Mouse (Mus musculus): ENCODE results near the gene Hspa1a. TPM values are rescaled to one million over a fixed set of nuclear protein-coding genes. Genes with fewer than 3 reads are reported as not detected.

The Hspa1a gene
- total and polyA plus RNA-seq, 2 experiments from 2014 or later = 8.5 to 13.8 TPM

DNA sequence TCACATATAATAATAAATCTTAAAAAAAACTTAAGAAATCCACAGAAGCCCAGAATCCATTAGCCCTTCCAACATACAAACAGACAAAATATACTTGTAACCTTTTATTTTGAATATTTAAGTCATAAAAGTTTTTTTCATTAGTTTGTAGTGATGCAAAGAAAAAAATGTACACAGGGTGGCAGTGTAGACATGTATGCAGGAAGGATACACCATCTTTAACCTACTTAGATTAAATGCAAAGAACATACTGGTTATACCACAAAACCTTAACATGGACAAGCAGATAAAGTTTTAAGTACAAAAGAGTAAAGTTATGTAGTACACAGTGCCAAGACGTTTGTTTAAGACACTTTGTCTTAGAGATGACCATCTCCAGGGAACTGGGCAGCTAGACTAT is 15.6 kb downstream of the Hspa1a start:
- WGBS = 58% methylated on average over 1 of the region's 1 CpGs
- Histone ChIP-seq H3K27ac (ENCODE audit: low read depth, low read length) (no peak overlapping the region), H3K4me2 (ENCODE audit: low read depth) (no peak overlapping the region), H3K4me3 (ENCODE audit: low read depth, low read length) (no peak overlapping the region), H3K36me3 (ENCODE audit: insufficient read depth) (no peaks in the 10 kb centered on the region), H3K9ac (no peak overlapping the region), H3K9me3 (ENCODE audit: low read length) (no peaks in the 10 kb centered on the region), H3K27me3 (ENCODE audit: insufficient read depth, low read length) (peaks cover 3% of the 10 kb centered on the region; the same call in 1 of the 2 replicates), H3K4me1 (ENCODE audit: insufficient read depth) (no peaks in the 10 kb centered on the region)
- ATAC-seq (no peak), DNase-seq (peak; percentile 30)
- TF ChIP-seq CTCF (IDR thresholded peaks at IDR 0.05; ENCODE audit: low read depth) = peak; percentile 59

DNA sequence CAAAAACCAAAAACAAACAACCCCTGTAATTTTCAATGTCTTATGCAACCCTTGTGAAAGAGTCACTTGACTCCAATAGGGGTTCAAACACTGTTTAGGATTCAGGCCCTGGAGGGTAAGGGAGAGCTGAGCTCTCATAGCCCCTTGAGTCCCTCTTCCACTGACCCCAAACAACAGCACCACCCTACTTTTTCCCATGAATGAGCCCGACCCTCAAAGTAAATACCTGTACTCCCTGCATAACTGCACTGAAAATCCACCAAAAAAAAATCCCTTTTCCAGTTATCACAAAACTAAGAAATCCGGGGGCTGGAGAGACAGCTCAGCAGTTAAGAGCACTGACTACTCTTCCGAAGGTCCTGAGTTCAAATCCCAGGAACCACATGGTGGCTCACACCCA is 16.1 kb downstream of the Hspa1a start:
- H3K27ac ChIP-seq (ENCODE audit: low read depth, low read length) = no peak overlapping the region
- no peak for TF ChIP-seq CTCF (IDR thresholded peaks at IDR 0.05; ENCODE audit: low read depth)
- 83% methylated on average over 3 of the region's 3 CpGs for WGBS
- H3K27me3 ChIP-seq (ENCODE audit: insufficient read depth, low read length) = peaks cover 3% of the 10 kb centered on the region; the same call in 1 of the 2 replicates
- ATAC-seq (no peak), DNase-seq (no peak)
- no peak overlapping the region for H3K4me3 ChIP-seq (ENCODE audit: low read depth, low read length)
- no peak overlapping the region for H3K9ac ChIP-seq
- no peaks in the 10 kb centered on the region for H3K9me3 ChIP-seq (ENCODE audit: low read length)
- peaks cover 1% of the 10 kb centered on the region; the same call in 1 of the 2 replicates for H3K4me1 ChIP-seq (ENCODE audit: insufficient read depth)
- H3K36me3 ChIP-seq (ENCODE audit: insufficient read depth) = no peaks in the 10 kb centered on the region
- H3K4me2 ChIP-seq (ENCODE audit: low read depth) = no peak overlapping the region

DNA sequence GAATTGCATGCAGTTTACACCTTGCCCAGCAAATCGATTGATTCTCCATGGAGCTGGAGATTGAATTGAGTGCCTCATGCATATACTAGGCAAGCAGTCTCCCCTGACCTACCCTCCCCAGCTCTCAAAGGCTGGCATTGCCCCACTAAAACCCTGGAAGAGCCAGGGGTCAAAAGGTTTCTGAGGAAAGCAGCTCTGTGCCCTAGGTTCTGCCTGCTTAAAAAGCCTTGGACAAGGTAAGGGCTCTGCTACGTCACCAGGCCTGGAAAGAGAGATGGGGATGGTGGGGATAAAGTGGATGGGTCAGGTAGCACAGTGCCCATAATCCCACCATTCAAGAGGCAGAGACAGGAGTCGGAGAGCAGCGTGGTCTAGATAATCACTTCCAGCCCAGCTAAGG is 17.1 kb downstream of the Hspa1a start:
- WGBS = 82% methylated on average over 4 of the region's 4 CpGs
- TF ChIP-seq CTCF (IDR thresholded peaks at IDR 0.05; ENCODE audit: low read depth) = no peak
- DNase-seq (no peak), ATAC-seq (no peak)
- H3K9me3 ChIP-seq (ENCODE audit: low read length) = no peaks in the 10 kb centered on the region
- peaks cover 8% of the 10 kb centered on the region for H3K4me1 ChIP-seq (ENCODE audit: insufficient read depth)
- no peak overlapping the region for H3K9ac ChIP-seq
- H3K27me3 ChIP-seq (ENCODE audit: insufficient read depth, low read length) = no peaks in the 10 kb centered on the region; the same call in 1 of the 2 replicates
- H3K4me2 ChIP-seq (ENCODE audit: low read depth) = no peak overlapping the region
- H3K27ac ChIP-seq (ENCODE audit: low read depth, low read length) = no peak overlapping the region
- H3K4me3 ChIP-seq (ENCODE audit: low read depth, low read length) = no peak overlapping the region
- H3K36me3 ChIP-seq (ENCODE audit: insufficient read depth) = peaks cover 6% of the 10 kb centered on the region

DNA sequence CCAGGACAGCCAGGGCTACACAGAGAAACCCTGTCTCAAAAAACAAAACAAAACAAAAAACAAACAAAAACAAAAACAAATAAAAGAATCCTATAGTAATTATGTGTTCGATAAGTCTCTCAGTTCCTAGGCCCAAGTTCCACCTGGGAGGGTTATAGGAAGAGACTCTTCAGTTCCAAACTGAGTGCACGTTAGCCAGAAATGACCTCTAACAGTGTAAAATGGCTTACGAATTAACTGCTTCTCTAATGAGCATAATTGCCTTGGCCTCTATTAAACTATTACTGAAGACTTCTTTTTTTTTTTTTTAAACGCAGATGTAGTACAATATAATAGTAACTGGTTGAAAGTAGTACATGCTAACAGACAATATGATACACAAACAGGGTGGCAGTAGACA is 18.1 kb downstream of the Hspa1a start:
- Histone ChIP-seq H3K27me3 (ENCODE audit: insufficient read depth, low read length) (no peaks in the 10 kb centered on the region), H3K4me1 (ENCODE audit: insufficient read depth) (peaks cover 8% of the 10 kb centered on the region), H3K9ac (no peak overlapping the region), H3K27ac (ENCODE audit: low read depth, low read length) (no peak overlapping the region), H3K4me2 (ENCODE audit: low read depth) (no peak overlapping the region), H3K9me3 (ENCODE audit: low read length) (no peaks in the 10 kb centered on the region), H3K4me3 (ENCODE audit: low read depth, low read length) (no peak overlapping the region), H3K36me3 (ENCODE audit: insufficient read depth) (peaks cover 10% of the 10 kb centered on the region)
- no peak for TF ChIP-seq CTCF (IDR thresholded peaks at IDR 0.05; ENCODE audit: low read depth)
- 81% methylated on average over 4 of the region's 4 CpGs for WGBS
- ATAC-seq (no peak), DNase-seq (no peak)

DNA sequence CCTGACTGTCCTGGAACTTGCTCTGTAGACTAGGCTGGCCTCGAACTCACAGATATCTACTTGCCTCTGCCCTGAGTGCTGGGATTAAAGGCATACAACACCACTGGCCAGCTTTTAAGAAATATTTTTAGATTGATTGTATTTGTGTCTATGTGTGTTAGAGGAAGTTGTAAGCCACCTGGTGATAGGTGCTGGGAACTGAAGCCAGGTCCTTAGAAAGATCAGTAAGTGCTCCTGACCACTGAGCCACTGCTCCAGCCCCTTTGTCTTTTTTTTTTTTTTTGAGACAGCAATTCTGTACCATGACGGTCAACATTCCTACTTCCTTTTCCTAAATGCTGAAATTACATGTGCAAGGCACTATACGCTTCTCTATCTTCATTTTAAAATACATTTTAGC is 18.7 kb downstream of the Hspa1a start:
- peaks cover 8% of the 10 kb centered on the region for H3K4me1 ChIP-seq (ENCODE audit: insufficient read depth)
- no peak overlapping the region for H3K4me2 ChIP-seq (ENCODE audit: low read depth)
- no peak for ATAC-seq
- WGBS = 89% methylated on average over 3 of the region's 3 CpGs
- H3K9ac ChIP-seq = no peak overlapping the region
- H3K27ac ChIP-seq (ENCODE audit: low read depth, low read length) = no peak overlapping the region
- no peak overlapping the region for H3K4me3 ChIP-seq (ENCODE audit: low read depth, low read length)
- peaks cover 10% of the 10 kb centered on the region for H3K36me3 ChIP-seq (ENCODE audit: insufficient read depth)
- H3K27me3 ChIP-seq (ENCODE audit: insufficient read depth, low read length) = no peaks in the 10 kb centered on the region
- H3K9me3 ChIP-seq (ENCODE audit: low read length) = no peaks in the 10 kb centered on the region
- no peak for TF ChIP-seq CTCF (IDR thresholded peaks at IDR 0.05; ENCODE audit: low read depth)
- no peak for DNase-seq

DNA sequence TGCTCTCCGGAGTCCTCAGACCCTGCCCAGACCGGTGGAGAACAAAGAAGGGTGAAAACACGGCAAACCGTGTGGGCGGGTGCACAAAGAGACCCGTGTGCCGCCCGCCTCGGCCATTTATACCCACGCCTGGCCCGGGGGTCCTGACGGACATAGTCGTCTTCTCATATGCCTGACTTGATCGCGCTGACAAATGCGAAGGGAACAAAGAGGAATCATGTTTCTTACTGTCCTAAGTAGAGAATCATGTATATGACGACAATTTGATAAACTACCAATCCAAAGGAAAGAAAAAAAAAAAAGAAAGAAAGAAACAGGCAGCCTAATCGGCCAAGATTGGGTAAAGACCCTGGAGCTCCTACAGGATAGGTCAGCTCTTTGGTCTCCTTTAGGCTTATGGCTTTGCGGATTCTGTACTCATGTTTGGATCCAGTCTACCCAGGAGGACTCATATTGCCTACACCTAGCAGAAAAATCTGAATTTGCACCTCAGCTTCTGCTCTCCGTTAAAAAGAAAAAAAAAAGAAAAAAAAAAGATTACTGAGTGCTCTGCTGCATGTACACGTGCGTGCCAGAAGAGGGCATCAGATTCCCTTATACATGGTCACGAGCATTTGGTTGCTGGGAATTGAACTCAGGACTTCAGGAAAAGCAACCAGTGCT is 19.4 kb downstream of the Hspa1a start:
- peak; percentile 67 for TF ChIP-seq CTCF (IDR thresholded peaks at IDR 0.05; ENCODE audit: low read depth)
- Histone ChIP-seq H3K4me1 (ENCODE audit: insufficient read depth) (peaks cover 8% of the 10 kb centered on the region), H3K27me3 (ENCODE audit: insufficient read depth, low read length) (no peaks in the 10 kb centered on the region), H3K36me3 (ENCODE audit: insufficient read depth) (peaks cover 10% of the 10 kb centered on the region), H3K9me3 (ENCODE audit: low read length) (no peaks in the 10 kb centered on the region), H3K9ac (peak overlapping the region; percentile 99), H3K4me3 (ENCODE audit: low read depth, low read length) (peak overlapping the region; percentile 83), H3K4me2 (ENCODE audit: low read depth) (peak overlapping the region; percentile 81), H3K27ac (ENCODE audit: low read depth, low read length) (peak overlapping the region; percentile 92)
- WGBS = under 1% methylated on average over 23 of the region's 23 CpGs
- ATAC-seq = peak; percentile 87
- DNase-seq = peak; percentile 90

DNA sequence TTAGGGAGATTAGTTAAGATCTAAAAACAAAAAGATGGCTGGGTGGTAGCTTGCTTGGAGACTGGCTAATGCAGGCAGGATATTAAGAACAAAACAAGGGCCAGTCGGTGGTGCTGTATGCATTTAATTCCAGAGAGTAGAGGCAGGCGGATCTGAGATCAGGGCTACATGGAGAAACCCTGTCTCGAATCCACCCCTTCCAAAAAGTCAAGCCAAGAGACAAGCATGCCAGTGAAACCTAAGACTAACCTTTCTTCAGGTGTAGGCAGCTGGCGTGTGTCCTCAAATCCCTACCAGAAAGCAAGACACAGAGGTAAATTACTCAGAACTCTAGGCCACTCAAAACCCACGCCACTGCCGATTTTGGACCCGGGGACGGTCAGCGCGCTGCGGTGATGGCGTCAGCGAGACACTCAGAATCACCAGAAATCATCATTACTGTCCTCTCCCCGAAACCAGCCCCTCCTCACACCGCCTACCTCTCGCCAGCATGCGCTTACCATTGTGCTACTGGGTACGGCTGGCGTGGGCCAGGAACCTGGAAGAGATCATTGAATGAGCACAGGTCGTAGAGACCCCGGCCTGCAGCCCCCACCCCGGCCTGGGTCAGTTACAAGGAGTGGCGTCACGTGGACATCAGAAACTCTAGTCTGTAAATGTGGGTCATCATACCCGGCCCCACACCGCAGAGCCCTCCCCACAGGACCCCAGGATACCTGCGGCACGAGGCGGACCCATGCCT is 20.1 kb downstream of the Hspa1a start:
- DNase-seq (peak; percentile 58), ATAC-seq (peak; percentile 55)
- TF ChIP-seq CTCF (IDR thresholded peaks at IDR 0.05; ENCODE audit: low read depth) = no peak
- WGBS = 0% methylated on average over 29 of the region's 29 CpGs
- peaks cover 8% of the 10 kb centered on the region for H3K4me1 ChIP-seq (ENCODE audit: insufficient read depth)
- H3K27me3 ChIP-seq (ENCODE audit: insufficient read depth, low read length) = no peaks in the 10 kb centered on the region
- peak overlapping the region; percentile 92 for H3K27ac ChIP-seq (ENCODE audit: low read depth, low read length)
- H3K4me3 ChIP-seq (ENCODE audit: low read depth, low read length) = peak overlapping the region; percentile 83
- H3K9ac ChIP-seq = peak overlapping the region; percentile 99
- H3K4me2 ChIP-seq (ENCODE audit: low read depth) = peak overlapping the region; percentile 81
- H3K36me3 ChIP-seq (ENCODE audit: insufficient read depth) = peaks cover 10% of the 10 kb centered on the region
- no peaks in the 10 kb centered on the region for H3K9me3 ChIP-seq (ENCODE audit: low read length)

All from forebrain, postnatal 0 days (tissue).